Mouse (Mus musculus): ENCODE data around the gene Hba-x. TPM values are rescaled to one million over a fixed set of nuclear protein-coding genes. Genes with fewer than 3 reads are reported as not detected.

Hba-x gene
- polyA plus RNA-seq, 1 experiment from 2014 or later: 3.2 TPM

GRCm38 (mm10) chr11:32262674-32263415 is 13.4 kb upstream of the Hba-x start:
- Histone ChIP-seq H3K4me1 (ENCODE audit: control insufficient read depth, insufficient read depth, low read length) (peaks cover 10% of the 10 kb centered on the region), H3K27ac (ENCODE audit: low read length) (no peak overlapping the region), H3K27me3 (ENCODE audit: control insufficient read depth, insufficient read depth, low read depth, low read length) (no peaks in the 10 kb centered on the region), H3K4me3 (ENCODE audit: low read depth, low read length) (no peak overlapping the region), H3K9ac (ENCODE audit: low read depth, low read length) (no peak overlapping the region), H3K36me3 (ENCODE audit: control insufficient read depth, insufficient read depth, low read length) (peaks cover 8% of the 10 kb centered on the region; the same call in 1 of the 2 replicates), H3K4me2 (ENCODE audit: low read length) (no peak overlapping the region), H3K9me3 (replicated peaks; ENCODE audit: control insufficient read depth, low read length, poor library complexity, severe bottlenecking) (no peaks in the 10 kb centered on the region)
- ATAC-seq: no peak
- WGBS: 95% methylated on average over 10 of the region's 10 CpGs

DNA sequence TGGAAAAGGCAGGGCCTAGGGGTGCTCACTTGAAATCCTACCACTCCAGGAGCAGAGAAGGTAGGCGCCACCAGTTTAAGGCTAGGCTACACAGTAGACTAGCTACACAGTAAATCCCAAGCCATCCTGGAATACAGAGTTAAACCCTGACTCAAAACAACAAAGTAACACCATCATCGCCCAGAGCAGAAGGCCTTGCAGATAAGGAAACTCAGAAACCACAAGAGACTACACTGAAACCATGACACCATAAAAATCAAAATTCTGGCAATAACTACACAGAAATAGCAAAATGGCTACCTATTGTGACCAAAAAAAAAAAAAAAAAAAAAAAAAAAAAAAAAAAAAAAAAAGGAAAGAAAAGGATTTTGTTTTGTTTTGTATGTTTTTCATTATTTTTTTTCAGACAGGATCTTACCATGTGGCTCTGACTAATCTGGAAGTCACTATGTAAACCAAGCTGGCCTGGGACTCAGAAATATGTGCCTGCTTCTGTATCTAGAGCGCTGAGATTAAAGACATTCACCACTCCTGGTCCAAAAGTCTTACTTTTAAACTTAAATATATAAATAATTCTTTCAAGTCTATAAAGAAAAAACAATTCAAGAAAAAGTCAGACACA is 11.0 kb upstream of the Hba-x start:
- Histone ChIP-seq H3K27ac (ENCODE audit: low read length) (no peak overlapping the region), H3K9ac (ENCODE audit: low read depth, low read length) (no peak overlapping the region), H3K4me3 (ENCODE audit: low read depth, low read length) (no peak overlapping the region), H3K9me3 (replicated peaks; ENCODE audit: control insufficient read depth, low read length, poor library complexity, severe bottlenecking) (no peaks in the 10 kb centered on the region), H3K4me2 (ENCODE audit: low read length) (no peak overlapping the region), H3K36me3 (ENCODE audit: control insufficient read depth, insufficient read depth, low read length) (peaks cover 8% of the 10 kb centered on the region; the same call in 1 of the 2 replicates), H3K27me3 (ENCODE audit: control insufficient read depth, insufficient read depth, low read depth, low read length) (no peaks in the 10 kb centered on the region), H3K4me1 (ENCODE audit: control insufficient read depth, insufficient read depth, low read length) (peaks cover 14% of the 10 kb centered on the region)
- WGBS: 87% methylated on average over 3 of the region's 3 CpGs
- ATAC-seq: no peak

GRCm38 (mm10) chr11:32266194-32266593 is 10.0 kb upstream of the Hba-x start:
- Histone ChIP-seq H3K4me1 (ENCODE audit: control insufficient read depth, insufficient read depth, low read length) (peaks cover 14% of the 10 kb centered on the region), H3K9me3 (replicated peaks; ENCODE audit: control insufficient read depth, low read length, poor library complexity, severe bottlenecking) (no peaks in the 10 kb centered on the region), H3K36me3 (ENCODE audit: control insufficient read depth, insufficient read depth, low read length) (0 out of 2 replicates have a peak, but pooled peaks cover 5% of the 10 kb centered on the region), H3K27ac (ENCODE audit: low read length) (no peak overlapping the region), H3K27me3 (ENCODE audit: control insufficient read depth, insufficient read depth, low read depth, low read length) (no peaks in the 10 kb centered on the region; the same call in 1 of the 2 replicates), H3K9ac (ENCODE audit: low read depth, low read length) (no peak overlapping the region), H3K4me2 (ENCODE audit: low read length) (no peak overlapping the region), H3K4me3 (ENCODE audit: low read depth, low read length) (no peak overlapping the region)
- no peak for ATAC-seq
- 95% methylated on average over 6 of the region's 6 CpGs for WGBS

- 22% methylated on average over 6 of the region's 6 CpGs for WGBS
- H3K36me3 ChIP-seq (ENCODE audit: control insufficient read depth, insufficient read depth, low read length): 0 out of 2 replicates have a peak, but pooled peaks cover 5% of the 10 kb centered on the region
- H3K4me3 ChIP-seq (ENCODE audit: low read depth, low read length): peak overlapping the region; percentile 78
- H3K9ac ChIP-seq (ENCODE audit: low read depth, low read length): peak overlapping the region; percentile 82
- H3K9me3 ChIP-seq (replicated peaks; ENCODE audit: control insufficient read depth, low read length, poor library complexity, severe bottlenecking): no peaks in the 10 kb centered on the region
- peak overlapping the region; percentile 55 for H3K4me2 ChIP-seq (ENCODE audit: low read length)
- ATAC-seq: no peak; the same call in 1 of the 2 replicates
- H3K4me1 ChIP-seq (ENCODE audit: control insufficient read depth, insufficient read depth, low read length): peaks cover 14% of the 10 kb centered on the region
- H3K27ac ChIP-seq (ENCODE audit: low read length): peak overlapping the region; percentile 95
- no peaks in the 10 kb centered on the region; the same call in 1 of the 2 replicates for H3K27me3 ChIP-seq (ENCODE audit: control insufficient read depth, insufficient read depth, low read depth, low read length)
Observed at GRCm38 (mm10) chr11:32266776-32267175, 9.4 kb upstream of the Hba-x start.

GRCm38 (mm10) chr11:32267188-32267884 is 8.9 kb upstream of the Hba-x start, which contains the start of gene Nprl3:
Gene Nprl3, minus strand, starts transcription at chr11:32267707.
- Histone ChIP-seq H3K27ac (ENCODE audit: low read length) (peak within 1 kb of the TSS; percentile 95), H3K4me1 (ENCODE audit: control insufficient read depth, insufficient read depth, low read length) (peaks cover 14% of the 10 kb centered on the region), H3K4me3 (ENCODE audit: low read depth, low read length) (peak within 1 kb of the TSS; percentile 78), H3K9ac (ENCODE audit: low read depth, low read length) (peak within 1 kb of the TSS; percentile 82), H3K9me3 (replicated peaks; ENCODE audit: control insufficient read depth, low read length, poor library complexity, severe bottlenecking) (no peaks in the 10 kb centered on the region), H3K36me3 (ENCODE audit: control insufficient read depth, insufficient read depth, low read length) (0 out of 2 replicates have a peak, but pooled peaks cover 5% of the 10 kb centered on the region), H3K4me2 (ENCODE audit: low read length) (peak within 1 kb of the TSS; percentile 63), H3K27me3 (ENCODE audit: control insufficient read depth, insufficient read depth, low read depth, low read length) (no peaks in the 10 kb centered on the region; the same call in 1 of the 2 replicates)
- peak; percentile 99 for ATAC-seq
- under 1% methylated on average over 54 of the region's 54 CpGs for WGBS

- H3K4me1 ChIP-seq (ENCODE audit: control insufficient read depth, insufficient read depth, low read length): peaks cover 14% of the 10 kb centered on the region
- H3K4me2 ChIP-seq (ENCODE audit: low read length): peak overlapping the region; percentile 63
- H3K27me3 ChIP-seq (ENCODE audit: control insufficient read depth, insufficient read depth, low read depth, low read length): no peaks in the 10 kb centered on the region; the same call in 1 of the 2 replicates
- 24% methylated on average over 5 of the region's 5 CpGs for WGBS
- no peaks in the 10 kb centered on the region for H3K9me3 ChIP-seq (replicated peaks; ENCODE audit: control insufficient read depth, low read length, poor library complexity, severe bottlenecking)
- ATAC-seq: peak; percentile 43
- H3K4me3 ChIP-seq (ENCODE audit: low read depth, low read length): peak overlapping the region; percentile 78
- H3K9ac ChIP-seq (ENCODE audit: low read depth, low read length): peak overlapping the region; percentile 60
- no peaks in the 10 kb centered on the region for H3K36me3 ChIP-seq (ENCODE audit: control insufficient read depth, insufficient read depth, low read length)
- peak overlapping the region; percentile 95 for H3K27ac ChIP-seq (ENCODE audit: low read length)
Observed at GRCm38 (mm10) chr11:32267964-32268363, 8.2 kb upstream of the Hba-x start.

GRCm38 (mm10) chr11:32268952-32269351 is 7.2 kb upstream of the Hba-x start:
- no peak for ATAC-seq
- Histone ChIP-seq H3K4me1 (ENCODE audit: control insufficient read depth, insufficient read depth, low read length) (peaks cover 14% of the 10 kb centered on the region), H3K27ac (ENCODE audit: low read length) (no peak overlapping the region), H3K36me3 (ENCODE audit: control insufficient read depth, insufficient read depth, low read length) (no peaks in the 10 kb centered on the region), H3K9me3 (replicated peaks; ENCODE audit: control insufficient read depth, low read length, poor library complexity, severe bottlenecking) (no peaks in the 10 kb centered on the region), H3K4me3 (ENCODE audit: low read depth, low read length) (no peak overlapping the region), H3K4me2 (ENCODE audit: low read length) (no peak overlapping the region), H3K27me3 (ENCODE audit: control insufficient read depth, insufficient read depth, low read depth, low read length) (no peaks in the 10 kb centered on the region; the same call in 1 of the 2 replicates), H3K9ac (ENCODE audit: low read depth, low read length) (no peak overlapping the region)
- 82% methylated on average over 5 of the region's 5 CpGs for WGBS

- no peak overlapping the region for H3K4me2 ChIP-seq (ENCODE audit: low read length)
- H3K36me3 ChIP-seq (ENCODE audit: control insufficient read depth, insufficient read depth, low read length): no peaks in the 10 kb centered on the region
- ATAC-seq: no peak
- H3K27me3 ChIP-seq (ENCODE audit: control insufficient read depth, insufficient read depth, low read depth, low read length): no peaks in the 10 kb centered on the region; the same call in 1 of the 2 replicates
- H3K27ac ChIP-seq (ENCODE audit: low read length): no peak overlapping the region
- 58% methylated on average over 4 of the region's 4 CpGs for WGBS
- H3K9ac ChIP-seq (ENCODE audit: low read depth, low read length): no peak overlapping the region
- peaks cover 9% of the 10 kb centered on the region for H3K4me1 ChIP-seq (ENCODE audit: control insufficient read depth, insufficient read depth, low read length)
- H3K9me3 ChIP-seq (replicated peaks; ENCODE audit: control insufficient read depth, low read length, poor library complexity, severe bottlenecking): no peaks in the 10 kb centered on the region
- H3K4me3 ChIP-seq (ENCODE audit: low read depth, low read length): no peak overlapping the region
Observed at GRCm38 (mm10) chr11:32271178-32271577, 5.0 kb upstream of the Hba-x start.
